Mouse (Mus musculus) brain, embryonic 14.5 days (tissue): ENCODE results near the gene Mapk10.

Source experiments
- CTCF ChIP-seq: fragments of 200-500 bp; IDR thresholded peaks from 2 replicates; pipeline ENCODE4 v1.5.1; 2012; ENCODE audit warnings: inconsistent platforms, mild to moderate bottlenecking, moderate library complexity, borderline replicate concordance; ENCODE audit not compliant: insufficient read depth, insufficient read length; ENCODE audit errors: extremely low read depth
- POLR2A ChIP-seq: fragments of 200-500 bp; IDR thresholded peaks from 2 replicates; pipeline ENCODE4 v1.6.1; 2012; ENCODE audit warnings: mild to moderate bottlenecking, inconsistent platforms, borderline replicate concordance; ENCODE audit not compliant: poor library complexity, insufficient read depth, insufficient read length, severe bottlenecking; ENCODE audit errors: extremely low read depth

DNA sequence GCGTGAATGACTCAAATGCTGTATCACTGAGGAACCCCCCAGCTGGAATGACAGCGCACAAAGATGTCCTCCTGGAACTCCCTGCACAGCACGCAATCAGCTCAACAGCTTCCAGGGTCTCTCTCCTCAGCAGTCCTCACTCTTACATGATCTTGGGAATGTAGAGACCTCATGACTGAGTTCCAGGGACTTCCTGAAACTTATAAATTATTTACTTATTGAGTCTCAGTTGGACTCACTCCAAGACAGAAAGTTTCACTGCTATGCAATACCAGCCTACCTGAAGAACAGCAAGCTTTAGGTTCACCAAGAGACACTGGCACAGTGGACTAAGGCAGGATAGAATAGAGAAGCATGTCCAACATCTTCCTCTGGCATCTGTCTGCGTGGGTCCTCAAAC lies 312.8 kb downstream of the Mapk10 start:
- no peak for TF ChIP-seq CTCF
- no peak for TF ChIP-seq POLR2A
